Mouse (Mus musculus): Measurements from ENCODE around the gene Bicc1. TPM values are rescaled to one million over a fixed set of nuclear protein-coding genes. Genes with fewer than 3 reads are reported as not detected.
"Not testable (repeated sequence)": the region's sequence is repeated elsewhere in the genome, so short reads cannot be mapped to it uniquely, and the experiment has no call there.

The Bicc1 gene
- polyA plus RNA-seq, 1 experiment from 2014 or later, result 23.5 TPM

DNA sequence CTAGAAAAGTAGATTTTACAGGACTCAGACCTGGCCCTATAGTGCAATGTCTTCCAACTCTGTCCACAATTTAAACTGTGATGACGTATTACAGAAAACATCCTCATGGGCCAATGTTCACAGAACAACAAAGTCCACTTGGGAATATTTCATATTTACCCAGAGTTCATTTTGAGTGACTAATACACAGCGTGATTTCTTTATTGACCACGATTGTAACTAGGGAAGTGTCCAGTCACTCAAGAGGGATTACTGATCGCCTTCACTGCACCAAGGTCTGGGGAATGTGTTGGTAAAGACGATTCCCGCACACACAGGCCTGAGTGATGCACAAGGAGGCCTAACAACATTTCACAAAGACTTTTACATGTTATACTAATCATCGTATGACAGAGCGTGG is 197.9 kb downstream of the Bicc1 start:
- H3K27me3 ChIP-seq (ENCODE audit: control insufficient read depth, insufficient read depth, low read length), result no peaks in the 10 kb centered on the region
- no peaks in the 10 kb centered on the region for H3K36me3 ChIP-seq (ENCODE audit: control insufficient read depth, insufficient read depth, low read length)
- H3K4me3 ChIP-seq (ENCODE audit: low read depth, low read length), result no peak overlapping the region
- no peak overlapping the region for H3K27ac ChIP-seq (ENCODE audit: low read length)
- 84% methylated on average over 8 of the region's 8 CpGs for WGBS
- no peak overlapping the region for H3K4me2 ChIP-seq (replicated peaks; ENCODE audit: low read depth, low read length)
- ATAC-seq (ENCODE audit: insufficient number of reproducible peaks, insufficient read depth, low FRiP score, low read depth), result no peak
- H3K9me3 ChIP-seq (ENCODE audit: control insufficient read depth, low read depth, low read length), result no peaks in the 10 kb centered on the region
- H3K4me1 ChIP-seq (ENCODE audit: control insufficient read depth, insufficient read depth, low read length), result peaks cover under 1% of the 10 kb centered on the region; the same call in 1 of the 2 replicates
- no peak overlapping the region for H3K9ac ChIP-seq (replicated peaks; ENCODE audit: low read depth, low read length)

DNA sequence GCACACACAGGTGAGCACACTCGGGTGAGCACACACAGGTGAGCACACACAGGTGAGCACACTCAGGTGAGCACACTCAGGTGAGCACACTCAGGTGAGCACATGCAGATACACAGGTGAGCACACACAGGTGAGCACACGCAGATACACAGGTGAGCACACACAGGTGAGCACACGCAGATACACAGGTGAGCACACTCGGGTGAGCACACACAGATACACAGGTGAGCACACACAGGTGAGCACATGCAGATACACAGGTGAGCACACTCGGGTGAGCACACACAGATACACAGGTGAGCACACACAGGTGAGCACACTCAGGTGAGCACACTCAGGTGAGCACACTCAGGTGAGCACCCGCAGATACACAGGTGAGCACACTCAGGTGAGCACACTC is 199.1 kb downstream of the Bicc1 start:
- 91% methylated on average over 6 of the region's 6 CpGs for WGBS
- not testable (repeated sequence) for H3K9me3 ChIP-seq (ENCODE audit: control insufficient read depth, low read depth, low read length); H3K27ac ChIP-seq (ENCODE audit: low read length); H3K36me3 ChIP-seq (ENCODE audit: control insufficient read depth, insufficient read depth, low read length); H3K27me3 ChIP-seq (ENCODE audit: control insufficient read depth, insufficient read depth, low read length); H3K4me1 ChIP-seq (ENCODE audit: control insufficient read depth, insufficient read depth, low read length); H3K9ac ChIP-seq (replicated peaks; ENCODE audit: low read depth, low read length); H3K4me2 ChIP-seq (replicated peaks; ENCODE audit: low read depth, low read length); ATAC-seq (ENCODE audit: insufficient number of reproducible peaks, insufficient read depth, low FRiP score, low read depth); H3K4me3 ChIP-seq (ENCODE audit: low read depth, low read length)

- no peaks in the 10 kb centered on the region for H3K27me3 ChIP-seq (ENCODE audit: control insufficient read depth, insufficient read depth, low read length)
- no peak overlapping the region for H3K4me3 ChIP-seq (ENCODE audit: low read depth, low read length)
- no peak for ATAC-seq (ENCODE audit: insufficient number of reproducible peaks, insufficient read depth, low FRiP score, low read depth)
- H3K4me1 ChIP-seq (ENCODE audit: control insufficient read depth, insufficient read depth, low read length), result no peaks in the 10 kb centered on the region
- no peak overlapping the region for H3K27ac ChIP-seq (ENCODE audit: low read length)
- no peak overlapping the region for H3K9ac ChIP-seq (replicated peaks; ENCODE audit: low read depth, low read length)
- no peak overlapping the region for H3K4me2 ChIP-seq (replicated peaks; ENCODE audit: low read depth, low read length)
- 66% methylated on average over 5 of the region's 5 CpGs for WGBS
- no peaks in the 10 kb centered on the region for H3K9me3 ChIP-seq (ENCODE audit: control insufficient read depth, low read depth, low read length)
- no peaks in the 10 kb centered on the region for H3K36me3 ChIP-seq (ENCODE audit: control insufficient read depth, insufficient read depth, low read length)
Measured at GRCm38 (mm10) chr10:70952770-70953147, 206.7 kb downstream of the Bicc1 start.

DNA sequence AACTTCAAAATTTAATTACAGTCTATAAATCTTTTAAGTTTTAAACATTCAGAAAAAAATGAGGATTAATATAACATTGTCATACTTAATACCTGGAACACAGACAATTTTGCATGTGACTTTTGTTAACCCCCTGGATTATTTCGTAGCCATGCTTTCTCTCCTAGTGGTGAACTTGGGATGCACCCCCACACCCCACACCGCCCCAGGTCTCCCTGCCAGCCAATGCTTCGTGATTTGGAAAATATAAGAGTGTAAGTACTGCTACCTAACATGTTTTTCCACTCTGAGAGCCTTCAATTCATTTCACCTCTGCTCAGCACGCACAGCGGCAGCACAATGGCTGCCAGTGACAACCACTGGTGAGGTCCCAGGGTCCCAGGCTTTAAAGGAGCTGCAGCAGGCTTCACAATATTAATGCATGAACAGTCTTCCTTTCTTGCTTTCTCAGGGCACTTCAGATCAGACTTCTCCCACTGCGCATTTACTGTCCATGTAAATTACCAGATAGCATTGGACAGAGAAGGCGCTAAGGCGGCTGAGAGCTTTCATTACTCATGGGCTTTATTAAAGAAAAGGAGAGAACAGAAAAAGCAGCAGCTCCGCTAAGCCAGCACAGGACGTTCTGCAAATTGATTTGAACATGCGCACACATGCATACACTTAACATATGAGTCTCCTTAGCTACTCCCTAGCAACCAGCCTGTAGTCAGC is 207.3 kb downstream of the Bicc1 start:
- H3K9me3 ChIP-seq (ENCODE audit: control insufficient read depth, low read depth, low read length), result no peaks in the 10 kb centered on the region
- peaks cover under 1% of the 10 kb centered on the region; the same call in 1 of the 2 replicates for H3K36me3 ChIP-seq (ENCODE audit: control insufficient read depth, insufficient read depth, low read length)
- H3K27me3 ChIP-seq (ENCODE audit: control insufficient read depth, insufficient read depth, low read length), result no peaks in the 10 kb centered on the region
- ATAC-seq (ENCODE audit: insufficient number of reproducible peaks, insufficient read depth, low FRiP score, low read depth), result no peak
- no peak overlapping the region for H3K9ac ChIP-seq (replicated peaks; ENCODE audit: low read depth, low read length)
- WGBS, result 69% methylated on average over 11 of the region's 11 CpGs
- no peaks in the 10 kb centered on the region for H3K4me1 ChIP-seq (ENCODE audit: control insufficient read depth, insufficient read depth, low read length)
- no peak overlapping the region for H3K27ac ChIP-seq (ENCODE audit: low read length)
- H3K4me3 ChIP-seq (ENCODE audit: low read depth, low read length), result no peak overlapping the region
- H3K4me2 ChIP-seq (replicated peaks; ENCODE audit: low read depth, low read length), result no peak overlapping the region

DNA sequence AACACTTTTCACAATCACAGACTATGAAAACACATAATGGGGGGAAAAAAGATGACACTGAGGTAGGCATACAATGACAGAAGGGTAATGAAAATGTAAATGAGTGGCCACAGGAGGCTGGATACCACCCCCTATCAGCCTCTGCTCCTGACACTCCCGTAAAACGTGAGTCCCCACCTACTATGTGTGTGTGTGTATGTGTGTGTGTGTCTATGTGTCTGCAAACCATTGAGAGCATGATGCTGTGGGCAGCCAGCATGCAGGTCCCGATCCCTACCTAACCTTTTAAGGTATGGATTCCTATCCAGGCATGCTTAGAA is 209.4 kb downstream of the Bicc1 start:
- no peak overlapping the region for H3K27ac ChIP-seq (ENCODE audit: low read length)
- H3K4me1 ChIP-seq (ENCODE audit: control insufficient read depth, insufficient read depth, low read length), result no peaks in the 10 kb centered on the region
- H3K9me3 ChIP-seq (ENCODE audit: control insufficient read depth, low read depth, low read length), result no peaks in the 10 kb centered on the region
- H3K36me3 ChIP-seq (ENCODE audit: control insufficient read depth, insufficient read depth, low read length), result peaks cover 3% of the 10 kb centered on the region; the same call in 1 of the 2 replicates
- H3K4me3 ChIP-seq (ENCODE audit: low read depth, low read length), result no peak overlapping the region
- no peak overlapping the region for H3K9ac ChIP-seq (replicated peaks; ENCODE audit: low read depth, low read length)
- ATAC-seq (ENCODE audit: insufficient number of reproducible peaks, insufficient read depth, low FRiP score, low read depth), result no peak
- 52% methylated on average over 3 of the region's 3 CpGs for WGBS
- 0 out of 2 replicates have a peak overlapping the region, but pooled peaks have one; percentile 1 for H3K4me2 ChIP-seq (replicated peaks; ENCODE audit: low read depth, low read length)
- H3K27me3 ChIP-seq (ENCODE audit: control insufficient read depth, insufficient read depth, low read length), result no peaks in the 10 kb centered on the region

DNA sequence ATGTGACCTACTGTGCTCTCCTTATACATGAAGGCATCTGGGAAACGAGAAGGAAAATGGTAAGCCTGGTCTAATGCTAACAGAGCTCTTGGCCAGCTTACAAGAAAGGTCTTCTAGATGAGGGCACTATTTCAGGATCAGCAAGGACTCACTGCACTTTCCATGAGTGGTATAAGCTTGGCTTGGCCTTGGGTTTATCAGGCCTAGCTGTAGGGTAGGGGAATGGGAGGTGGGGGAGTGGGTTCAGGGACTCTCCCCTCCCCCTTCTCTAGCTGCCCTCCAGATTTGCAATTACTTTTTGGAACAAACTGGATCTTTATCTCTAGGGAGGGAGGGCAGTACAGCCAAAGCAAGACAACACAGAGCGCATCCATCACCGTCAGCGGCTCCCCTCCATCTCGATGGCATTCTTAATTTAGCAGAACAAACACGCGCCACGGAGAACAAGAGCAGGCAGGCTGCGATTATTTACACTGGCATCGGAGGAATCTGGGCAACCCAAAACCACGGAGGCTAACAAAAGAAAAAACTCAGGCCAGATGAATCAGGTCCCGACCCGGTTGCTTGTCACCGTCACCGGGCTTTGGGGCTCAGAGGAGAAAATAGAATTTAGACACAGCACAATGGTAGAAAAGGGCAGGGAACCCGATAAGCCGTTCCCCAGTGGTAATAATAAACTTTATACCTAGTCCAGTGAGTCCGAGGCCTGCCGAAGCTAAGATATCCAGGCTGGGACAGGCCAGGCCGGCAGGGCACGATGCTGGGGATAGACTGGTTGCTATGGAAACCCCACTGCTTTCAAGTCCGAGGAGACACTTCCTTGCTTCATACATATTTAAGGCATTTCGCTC is 210.0 kb downstream of the Bicc1 start:
- H3K36me3 ChIP-seq (ENCODE audit: control insufficient read depth, insufficient read depth, low read length), result peaks cover 3% of the 10 kb centered on the region; the same call in 1 of the 2 replicates
- no peaks in the 10 kb centered on the region for H3K4me1 ChIP-seq (ENCODE audit: control insufficient read depth, insufficient read depth, low read length)
- H3K27ac ChIP-seq (ENCODE audit: low read length), result no peak overlapping the region
- H3K27me3 ChIP-seq (ENCODE audit: control insufficient read depth, insufficient read depth, low read length), result no peaks in the 10 kb centered on the region
- 21% methylated on average over 23 of the region's 23 CpGs for WGBS
- H3K4me3 ChIP-seq (ENCODE audit: low read depth, low read length), result no peak overlapping the region
- 0 out of 2 replicates have a peak overlapping the region, but pooled peaks have one; percentile 1 for H3K4me2 ChIP-seq (replicated peaks; ENCODE audit: low read depth, low read length)
- no peak for ATAC-seq (ENCODE audit: insufficient number of reproducible peaks, insufficient read depth, low FRiP score, low read depth)
- H3K9ac ChIP-seq (replicated peaks; ENCODE audit: low read depth, low read length), result no peak overlapping the region
- no peaks in the 10 kb centered on the region for H3K9me3 ChIP-seq (ENCODE audit: control insufficient read depth, low read depth, low read length)

DNA sequence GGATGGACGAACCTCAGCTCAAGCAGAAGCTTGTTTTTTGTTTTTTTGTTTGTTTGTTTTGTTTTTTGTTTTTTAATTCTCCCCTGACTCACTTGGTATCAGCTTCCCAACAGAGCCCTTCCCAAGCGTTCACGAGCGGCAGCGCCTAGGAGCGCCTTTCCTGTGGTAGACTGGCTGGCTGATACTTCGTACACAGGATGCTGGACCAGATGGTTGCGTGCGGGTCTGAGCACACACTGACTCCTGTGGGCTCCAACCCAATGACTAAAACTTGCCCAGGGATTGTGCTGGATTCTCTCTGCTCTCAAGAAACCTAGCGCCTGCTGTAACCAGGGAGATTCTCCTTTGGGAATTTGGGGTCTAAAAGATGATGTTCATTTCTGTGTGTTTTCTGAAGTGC is 211.2 kb downstream of the Bicc1 start:
- peaks cover 6% of the 10 kb centered on the region; the same call in 1 of the 2 replicates for H3K36me3 ChIP-seq (ENCODE audit: control insufficient read depth, insufficient read depth, low read length)
- H3K27ac ChIP-seq (ENCODE audit: low read length), result no peak overlapping the region
- H3K4me2 ChIP-seq (replicated peaks; ENCODE audit: low read depth, low read length), result no peak overlapping the region
- ATAC-seq (ENCODE audit: insufficient number of reproducible peaks, insufficient read depth, low FRiP score, low read depth), result no peak
- H3K9ac ChIP-seq (replicated peaks; ENCODE audit: low read depth, low read length), result no peak overlapping the region
- no peaks in the 10 kb centered on the region for H3K9me3 ChIP-seq (ENCODE audit: control insufficient read depth, low read depth, low read length)
- 95% methylated on average over 10 of the region's 10 CpGs for WGBS
- H3K4me1 ChIP-seq (ENCODE audit: control insufficient read depth, insufficient read depth, low read length), result no peaks in the 10 kb centered on the region
- no peak overlapping the region for H3K4me3 ChIP-seq (ENCODE audit: low read depth, low read length)
- H3K27me3 ChIP-seq (ENCODE audit: control insufficient read depth, insufficient read depth, low read length), result no peaks in the 10 kb centered on the region

- ATAC-seq (ENCODE audit: insufficient number of reproducible peaks, insufficient read depth, low FRiP score, low read depth), result not testable (repeated sequence)
Measured at GRCm38 (mm10) chr10:70946121-70946520, 213.4 kb downstream of the Bicc1 start.

More at GRCm38 (mm10) chr10:70946121-70946520, 213.4 kb downstream of the Bicc1 start:
- H3K9me3 ChIP-seq (ENCODE audit: control insufficient read depth, low read depth, low read length); H3K4me3 ChIP-seq (ENCODE audit: low read depth, low read length); H3K27me3 ChIP-seq (ENCODE audit: control insufficient read depth, insufficient read depth, low read length); H3K4me1 ChIP-seq (ENCODE audit: control insufficient read depth, insufficient read depth, low read length); H3K36me3 ChIP-seq (ENCODE audit: control insufficient read depth, insufficient read depth, low read length); H3K4me2 ChIP-seq (replicated peaks; ENCODE audit: low read depth, low read length); H3K27ac ChIP-seq (ENCODE audit: low read length); H3K9ac ChIP-seq (replicated peaks; ENCODE audit: low read depth, low read length): not testable (repeated sequence)
- 97% methylated on average over 13 of the region's 13 CpGs for WGBS

Measured in stomach, embryonic 14.5 days (tissue).